Mouse (Mus musculus): ENCODE measurements at regions not wholly inside any gene's neighbourhood (a gene's known extent, or its start where the extent isn't known, plus 50 kb on each side); places are given as distances from the start of the nearest gene placed in this dataset.

GRCm38 (mm10) chr13:47869670-47870532 is 391.1 kb upstream of the Id4 start:
- no peak for DNase-seq (ENCODE audit: low spot score)

- DNase-seq (ENCODE audit: low spot score) = no peak
Measured at GRCm38 (mm10) chr13:47872645-47873044, 388.4 kb upstream of the Id4 start.

- no peak for DNase-seq (ENCODE audit: low spot score)
Measured at GRCm38 (mm10) chr13:47892569-47892968, 368.5 kb upstream of the Id4 start.

GRCm38 (mm10) chr13:47894331-47894730 is 366.7 kb upstream of the Id4 start:
- no peak for DNase-seq (ENCODE audit: low spot score)

- no peak for DNase-seq (ENCODE audit: low spot score)
Measured at GRCm38 (mm10) chr13:47895256-47895655, 365.8 kb upstream of the Id4 start.

- no peak for DNase-seq (ENCODE audit: low spot score)
Measured at GRCm38 (mm10) chr13:47896646-47897045, 364.4 kb upstream of the Id4 start.

- DNase-seq (ENCODE audit: low spot score) = no peak
Measured at GRCm38 (mm10) chr13:47909851-47910530, 351.0 kb upstream of the Id4 start.

GRCm38 (mm10) chr13:47910531-47910910 is 350.5 kb upstream of the Id4 start:
- DNase-seq (ENCODE audit: low spot score) = no peak

GRCm38 (mm10) chr13:47916456-47916855 is 344.6 kb upstream of the Id4 start:
- DNase-seq (ENCODE audit: low spot score) = no peak

- DNase-seq (ENCODE audit: low spot score) = no peak
Measured at GRCm38 (mm10) chr13:47917370-47917769, 343.7 kb upstream of the Id4 start.

GRCm38 (mm10) chr13:47921044-47921443 is 340.0 kb upstream of the Id4 start:
- DNase-seq (ENCODE audit: low spot score) = no peak

- DNase-seq (ENCODE audit: low spot score) = no peak
Measured at GRCm38 (mm10) chr13:47940696-47941095, 320.3 kb upstream of the Id4 start.

GRCm38 (mm10) chr13:47942368-47942787 is 318.6 kb upstream of the Id4 start:
- no peak for DNase-seq (ENCODE audit: low spot score)

GRCm38 (mm10) chr13:47943645-47944044 is 317.4 kb upstream of the Id4 start:
- no peak for DNase-seq (ENCODE audit: low spot score)

GRCm38 (mm10) chr13:47948098-47948865 is 312.7 kb upstream of the Id4 start:
- no peak for DNase-seq (ENCODE audit: low spot score)

- DNase-seq (ENCODE audit: low spot score) = no peak
Measured at GRCm38 (mm10) chr13:47950456-47950855, 310.6 kb upstream of the Id4 start.

GRCm38 (mm10) chr13:47951043-47951442 is 310.0 kb upstream of the Id4 start:
- no peak for DNase-seq (ENCODE audit: low spot score)

GRCm38 (mm10) chr13:47952946-47953345 is 308.1 kb upstream of the Id4 start:
- DNase-seq (ENCODE audit: low spot score) = no peak

GRCm38 (mm10) chr13:47953776-47954175 is 307.3 kb upstream of the Id4 start:
- no peak for DNase-seq (ENCODE audit: low spot score)

GRCm38 (mm10) chr13:47955504-47955903 is 305.5 kb upstream of the Id4 start:
- no peak for DNase-seq (ENCODE audit: low spot score)

GRCm38 (mm10) chr13:47957662-47958061 is 303.4 kb upstream of the Id4 start:
- DNase-seq (ENCODE audit: low spot score) = no peak

GRCm38 (mm10) chr13:47974216-47974615 is 286.8 kb upstream of the Id4 start:
- DNase-seq (ENCODE audit: low spot score) = no peak

Data from yolk sac, embryonic 10.5 days (tissue).